Mouse (Mus musculus) heart, embryonic 12.5 days (tissue): ENCODE results near the gene Rad51b. TPM values are rescaled to one million over a fixed set of nuclear protein-coding genes. Genes with fewer than 3 reads are reported as not detected.
A peak's percentile ranks its signal among the peaks of the same experiment; 100 is the strongest.

Experiments
- ATAC-seq: fragments of 200-750 bp; cut with Nextera tagmentation; 2 replicates; pipeline ENCODE4 v1.8.0; 2017; ENCODE audit warnings: moderate TSS enrichment, moderate library complexity; ENCODE audit not compliant: insufficient number of reproducible peaks, low FRiP score
- H3K27ac ChIP-seq: fragments of 300-500 bp; sonication (generic); 2 replicates; pipeline ENCODE4 v1.5.1; 2016; ENCODE audit warnings: mild to moderate bottlenecking, moderate library complexity; ENCODE audit not compliant: poor library complexity, severe bottlenecking
- H3K27me3 ChIP-seq: fragments of 300-500 bp; sonication (generic); replicated peaks from 2 replicates; pipeline ENCODE4 v1.6.1; 2016; ENCODE audit warnings: mild to moderate bottlenecking, moderate library complexity
- H3K36me3 ChIP-seq: fragments of 300-500 bp; sonication (generic); 2 replicates; pipeline ENCODE4 v1.6.1; 2016; ENCODE audit warnings: mild to moderate bottlenecking, moderate library complexity
- H3K4me1 ChIP-seq: fragments of 300-500 bp; sonication (generic); replicated peaks from 2 replicates; pipeline ENCODE4 v1.6.1; 2016; ENCODE audit warnings: mild to moderate bottlenecking
- H3K4me2 ChIP-seq: fragments of 300-500 bp; sonication (generic); 2 replicates; pipeline ENCODE4 v1.6.1; 2016; ENCODE audit warnings: mild to moderate bottlenecking, moderate library complexity
- H3K4me3 ChIP-seq: fragments of 300-500 bp; sonication (generic); 2 replicates; pipeline ENCODE4 v1.5.1; 2016; ENCODE audit warnings: mild to moderate bottlenecking
- H3K9ac ChIP-seq: fragments of 300-500 bp; sonication (generic); 2 replicates; pipeline ENCODE4 v1.6.1; 2016; ENCODE audit warnings: mild to moderate bottlenecking, moderate library complexity
- H3K9me3 ChIP-seq: fragments of 300-500 bp; sonication (generic); replicated peaks from 2 replicates; pipeline ENCODE4 v1.6.1; 2016; ENCODE audit warnings: mild to moderate bottlenecking, moderate library complexity
- WGBS: fragments of 180-500 bp; shearing (Covaris S2); methylation state at CpG from one replicate; pipeline ENCODE4 v1.1.7; 2016; 5-methylcytosine and 5-hydroxymethylcytosine counted together
- polyA plus RNA-seq: library from polyadenylated mRNA; unstranded; fragments of >200 nt; fragmentation: Nextera tagmentation; extraction: Ambion mirVana; gene quantifications from 2 replicates; pipeline ENCODE4 v1.2.1, GENCODE M21; 2016

Gene Rad51b
- polyA plus RNA-seq, 1 experiment from 2014 or later, result 4.6 TPM

DNA sequence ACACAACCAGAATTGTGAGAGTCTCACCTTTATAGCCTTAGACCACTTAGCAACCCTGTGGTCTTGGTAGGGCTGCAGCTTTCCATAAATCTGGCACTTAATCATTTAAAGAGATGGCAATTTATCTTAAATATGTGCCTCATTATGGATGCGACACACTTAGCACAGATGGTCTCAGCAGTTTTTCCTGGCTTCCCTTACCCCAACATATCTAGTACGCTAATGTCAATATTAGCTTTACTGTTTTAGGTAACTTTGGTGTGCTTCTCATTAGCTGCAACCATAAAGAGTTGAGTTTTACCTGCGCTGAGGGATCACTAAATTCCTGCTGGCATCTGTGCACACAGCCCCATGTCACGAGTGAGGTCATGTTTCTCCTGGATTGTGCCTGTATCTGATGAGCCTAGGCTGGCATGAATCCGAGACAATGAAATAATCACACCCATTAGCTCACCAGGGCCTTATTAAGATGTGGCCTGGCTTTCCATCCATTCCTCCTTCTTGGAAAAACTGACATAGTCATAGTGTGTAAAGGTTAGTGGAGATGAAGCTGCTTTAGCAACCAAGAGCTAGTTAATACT, 432.9 kb downstream of the Rad51b start:
- H3K9me3 ChIP-seq, result peaks cover 13% of the 10 kb centered on the region
- H3K4me3 ChIP-seq, result no peak overlapping the region

DNA sequence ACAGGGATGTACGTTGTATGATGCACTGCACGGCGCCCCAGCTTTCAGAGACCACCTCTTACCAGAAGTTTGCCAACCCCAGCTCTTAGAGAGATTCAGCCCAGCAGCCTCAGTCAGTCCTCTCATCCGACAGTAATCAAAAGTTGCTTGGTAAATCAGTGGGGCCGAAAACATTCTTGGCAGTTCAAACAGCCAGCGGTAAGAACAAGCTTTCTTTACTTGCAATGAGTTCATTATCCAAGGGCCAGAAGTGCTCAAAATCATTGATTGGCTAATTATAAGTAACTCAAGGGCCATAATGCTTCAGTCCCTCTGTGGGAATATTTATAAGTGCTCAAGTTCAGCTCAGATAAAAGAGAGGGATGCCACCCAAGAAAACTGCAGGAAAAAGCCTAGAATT, 434.8 kb downstream of the Rad51b start:
- Histone ChIP-seq H3K27me3 (no peaks in the 10 kb centered on the region), H3K4me1 (peaks cover 8% of the 10 kb centered on the region), H3K4me3 (no peak overlapping the region), H3K36me3 (0 out of 2 replicates have a peak, but pooled peaks cover 5% of the 10 kb centered on the region), H3K9ac (no peak overlapping the region), H3K4me2 (no peak overlapping the region), H3K9me3 (peaks cover 13% of the 10 kb centered on the region), H3K27ac (no peak overlapping the region)
- 88% methylated on average over 6 of the region's 6 CpGs for WGBS
- ATAC-seq, result no peak

More for the DNA sequence above, 432.9 kb downstream of the Rad51b start:
- Histone ChIP-seq H3K27me3 (no peaks in the 10 kb centered on the region), H3K9ac (no peak overlapping the region), H3K36me3 (0 out of 2 replicates have a peak, but pooled peaks cover 5% of the 10 kb centered on the region), H3K4me1 (peaks cover 8% of the 10 kb centered on the region), H3K27ac (no peak overlapping the region), H3K4me2 (no peak overlapping the region)
- WGBS, result 78% methylated on average over 5 of the region's 5 CpGs
- ATAC-seq, result no peak

DNA sequence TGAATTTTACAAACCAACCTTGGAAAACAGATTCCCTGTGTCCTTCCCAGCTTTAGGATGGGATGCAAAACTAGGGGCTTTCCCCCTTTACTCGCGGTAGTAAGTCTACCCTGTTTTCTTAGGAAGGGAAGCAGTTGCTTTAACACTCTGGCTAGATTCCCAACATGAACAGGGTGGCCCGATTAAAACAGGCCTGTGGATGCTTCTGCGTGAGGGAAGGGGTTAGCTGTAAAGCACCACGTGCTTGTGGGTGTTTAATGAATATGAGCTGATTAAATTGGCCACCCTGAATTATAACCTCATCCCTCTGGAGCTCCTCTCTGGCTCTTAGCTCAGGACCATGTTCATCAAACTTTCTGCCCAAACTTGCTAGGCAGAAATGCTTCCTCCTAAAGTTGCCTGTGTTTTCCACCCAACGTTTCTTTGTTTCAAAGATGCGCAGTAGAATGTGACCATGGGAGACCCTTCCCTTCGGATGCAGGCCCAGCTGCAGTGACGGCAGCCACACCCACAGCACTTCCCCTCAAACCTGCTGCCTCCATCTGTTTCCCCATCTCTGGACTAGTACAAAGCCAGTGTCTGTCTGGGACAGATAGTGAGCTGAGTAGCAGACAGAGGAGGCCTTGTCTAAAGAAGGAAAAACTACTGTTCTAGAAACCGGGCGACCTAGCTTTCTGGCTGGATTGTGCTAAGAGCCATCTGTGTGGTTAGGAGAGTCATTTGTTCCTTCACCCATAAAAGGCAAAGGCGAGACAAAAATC, 435.5 kb downstream of the Rad51b start:
- no peak overlapping the region for H3K4me3 ChIP-seq
- WGBS, result 61% methylated on average over 12 of the region's 12 CpGs
- no peak overlapping the region for H3K4me2 ChIP-seq
- H3K4me1 ChIP-seq, result peaks cover 8% of the 10 kb centered on the region
- H3K9ac ChIP-seq, result no peak overlapping the region
- H3K9me3 ChIP-seq, result peaks cover 12% of the 10 kb centered on the region
- ATAC-seq, result peak; percentile 42; the same call in 1 of the 2 replicates
- 0 out of 2 replicates have a peak, but pooled peaks cover 5% of the 10 kb centered on the region for H3K36me3 ChIP-seq
- peak overlapping the region; percentile 6; the same call in 1 of the 2 replicates for H3K27ac ChIP-seq
- H3K27me3 ChIP-seq, result no peaks in the 10 kb centered on the region

DNA sequence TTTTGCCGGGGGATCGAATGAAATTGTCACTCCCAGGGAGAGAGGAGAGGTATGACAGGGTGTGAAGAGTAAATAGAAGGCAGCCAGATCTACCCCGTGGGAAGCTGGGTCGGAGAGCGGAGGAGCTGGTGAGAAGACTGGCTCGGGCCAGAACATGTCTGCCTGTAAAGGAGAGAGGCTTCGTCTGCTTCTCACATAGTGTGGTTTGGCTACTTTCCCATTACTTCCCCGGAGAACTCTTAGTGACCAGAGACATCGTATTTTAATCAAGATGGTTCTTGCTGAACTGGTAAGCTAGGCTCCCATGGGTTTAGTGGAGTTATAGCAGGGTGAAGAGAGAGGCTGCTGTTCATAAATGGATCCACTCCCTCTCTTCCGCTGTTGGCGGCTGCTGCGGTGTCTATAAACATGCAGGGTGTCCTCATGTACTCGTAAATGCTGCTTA, 438.3 kb downstream of the Rad51b start:
- WGBS, result 66% methylated on average over 13 of the region's 13 CpGs

DNA sequence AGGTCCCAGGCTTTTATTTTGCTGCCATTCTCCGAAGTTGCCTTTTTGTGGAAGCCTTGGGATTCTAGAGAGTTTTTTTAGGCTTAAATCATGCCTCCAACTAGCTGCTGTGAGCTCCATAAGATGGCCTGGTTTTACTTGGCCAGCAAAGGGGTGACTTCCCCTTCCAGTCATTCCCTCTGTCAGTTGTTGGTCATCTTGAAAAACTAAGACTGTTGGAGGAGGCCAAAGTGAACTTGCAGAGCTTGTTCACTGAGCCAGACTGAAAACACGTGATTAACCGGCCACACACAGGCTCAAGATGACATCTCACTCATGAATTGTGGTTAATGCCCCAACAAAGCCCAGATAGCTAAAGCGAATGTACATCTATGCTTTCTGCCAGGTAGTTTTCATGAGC, 438.8 kb downstream of the Rad51b start:
- Histone ChIP-seq H3K36me3 (no peaks in the 10 kb centered on the region), H3K4me2 (no peak overlapping the region), H3K9me3 (no peaks in the 10 kb centered on the region), H3K9ac (no peak overlapping the region), H3K4me1 (peaks cover 8% of the 10 kb centered on the region), H3K27me3 (no peaks in the 10 kb centered on the region), H3K27ac (no peak overlapping the region), H3K4me3 (no peak overlapping the region)
- WGBS, result 85% methylated on average over 4 of the region's 4 CpGs
- no peak for ATAC-seq

More for the DNA sequence above, 438.3 kb downstream of the Rad51b start:
- no peak overlapping the region for H3K27ac ChIP-seq
- no peak overlapping the region for H3K4me3 ChIP-seq
- H3K4me2 ChIP-seq, result no peak overlapping the region
- H3K36me3 ChIP-seq, result no peaks in the 10 kb centered on the region
- H3K4me1 ChIP-seq, result peaks cover 8% of the 10 kb centered on the region
- H3K9me3 ChIP-seq, result no peaks in the 10 kb centered on the region
- no peak overlapping the region for H3K9ac ChIP-seq
- no peak for ATAC-seq
- H3K27me3 ChIP-seq, result no peaks in the 10 kb centered on the region

DNA sequence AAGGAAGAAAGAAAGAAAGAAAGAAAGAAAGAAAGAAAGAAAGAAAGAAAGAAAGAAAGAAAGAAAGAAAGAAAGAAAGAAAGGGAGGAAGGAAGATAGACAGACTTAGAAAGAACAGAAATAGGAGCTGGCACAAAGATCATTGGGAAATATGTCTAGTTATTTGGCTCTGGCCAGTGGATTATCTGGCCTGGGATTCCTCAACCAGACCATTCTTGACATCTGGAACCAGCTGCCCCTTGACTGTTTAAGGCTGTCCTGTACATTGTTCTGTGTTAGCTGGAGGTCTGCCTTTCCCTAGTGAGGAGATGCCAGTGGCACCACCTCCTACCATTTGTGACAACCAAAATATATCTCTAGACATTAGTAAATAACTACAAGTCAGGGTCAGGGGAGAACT, 441.6 kb downstream of the Rad51b start:
- Histone ChIP-seq H3K4me2 (no peak overlapping the region), H3K9me3 (no peaks in the 10 kb centered on the region)
- ATAC-seq, result no peak

DNA sequence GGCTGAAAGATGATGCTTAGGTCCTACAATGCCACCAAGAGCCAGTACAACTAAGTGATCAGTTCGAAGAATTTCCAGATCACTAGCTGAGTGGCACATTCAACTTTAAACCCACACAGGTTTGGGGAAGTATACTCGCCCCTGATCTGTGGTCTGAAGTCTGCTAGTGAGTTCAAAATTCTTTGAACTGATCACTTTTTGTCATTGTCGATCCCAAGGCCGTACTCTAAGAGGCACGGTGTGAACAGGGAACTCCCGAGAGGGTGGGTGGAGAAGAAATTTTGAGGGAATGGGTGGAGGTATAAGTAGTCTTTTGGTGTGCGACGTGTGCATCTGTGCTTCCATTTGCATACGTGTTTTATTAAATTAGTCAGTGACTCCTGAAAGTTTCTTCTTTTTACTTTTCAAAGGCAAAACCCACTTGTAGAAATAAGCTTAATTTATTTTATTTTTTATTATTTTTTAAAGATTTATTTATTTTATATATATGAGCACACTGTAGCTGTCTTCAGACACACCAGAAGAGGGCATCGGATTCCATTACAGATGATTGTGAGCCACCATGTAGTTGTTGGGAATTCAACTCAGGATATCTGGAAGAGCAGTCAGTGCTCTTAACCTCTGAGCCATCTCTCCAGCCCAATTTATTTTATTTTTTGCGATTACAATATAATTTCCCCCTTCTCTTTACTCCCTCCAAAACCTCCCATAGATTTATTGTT, 443.0 kb downstream of the Rad51b start:
- H3K9ac ChIP-seq, result no peak overlapping the region
- peaks cover 23% of the 10 kb centered on the region for H3K4me1 ChIP-seq
- H3K4me3 ChIP-seq, result no peak overlapping the region

More for the DNA sequence above, 441.6 kb downstream of the Rad51b start:
- H3K27me3 ChIP-seq, result no peaks in the 10 kb centered on the region
- H3K27ac ChIP-seq, result no peak overlapping the region
- no peaks in the 10 kb centered on the region for H3K36me3 ChIP-seq
- peaks cover 11% of the 10 kb centered on the region for H3K4me1 ChIP-seq
- no peak overlapping the region for H3K9ac ChIP-seq
- H3K4me3 ChIP-seq, result no peak overlapping the region

DNA sequence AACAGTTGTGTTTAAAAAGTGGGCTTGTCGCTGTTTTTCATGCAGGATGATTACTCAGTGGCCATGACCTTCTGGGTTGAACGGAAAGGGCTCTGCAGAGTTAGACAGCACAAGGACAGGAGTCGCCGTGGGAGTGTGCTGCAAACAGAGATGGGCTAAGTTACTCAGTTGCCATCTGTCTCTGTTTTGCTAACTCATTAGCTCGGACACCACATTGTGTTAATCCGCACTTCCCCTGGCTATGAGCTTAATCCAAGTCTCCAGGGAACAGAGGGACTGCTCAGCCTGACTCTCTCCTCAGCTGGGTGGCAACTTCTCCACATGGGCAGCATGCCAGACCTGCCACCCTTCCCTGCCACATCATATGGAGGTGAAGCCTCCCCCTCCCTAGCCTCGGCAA, 445.1 kb downstream of the Rad51b start:
- no peak for ATAC-seq
- WGBS, result 45% methylated on average over 7 of the region's 7 CpGs
- H3K36me3 ChIP-seq, result no peaks in the 10 kb centered on the region

More for the DNA sequence above, 443.0 kb downstream of the Rad51b start:
- H3K9me3 ChIP-seq, result no peaks in the 10 kb centered on the region
- no peak for ATAC-seq
- no peak overlapping the region for H3K27ac ChIP-seq
- no peak overlapping the region for H3K4me2 ChIP-seq
- no peaks in the 10 kb centered on the region for H3K36me3 ChIP-seq
- 86% methylated on average over 11 of the region's 11 CpGs for WGBS
- no peaks in the 10 kb centered on the region for H3K27me3 ChIP-seq

DNA sequence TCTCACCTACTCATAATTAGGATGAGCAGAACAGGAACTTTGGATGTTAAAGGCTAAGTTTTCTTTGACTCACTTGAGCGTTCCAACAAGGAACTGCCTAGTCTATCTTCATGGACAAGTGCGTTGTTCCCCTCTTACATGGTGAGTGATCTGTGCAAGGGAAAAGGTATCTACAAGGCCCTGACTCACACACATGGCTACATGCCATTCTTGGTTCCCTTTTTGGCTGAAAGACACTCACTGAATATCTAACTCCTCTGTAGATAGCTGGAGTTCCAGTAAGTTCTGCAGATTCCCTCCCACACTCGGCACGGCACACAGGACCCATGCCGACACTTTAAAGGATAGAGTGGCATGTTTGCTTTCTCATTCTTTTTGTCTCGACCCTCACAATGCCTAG, 447.0 kb downstream of the Rad51b start:
- Histone ChIP-seq H3K4me2 (no peak overlapping the region), H3K4me3 (no peak overlapping the region), H3K36me3 (no peaks in the 10 kb centered on the region), H3K27me3 (no peaks in the 10 kb centered on the region), H3K9me3 (no peaks in the 10 kb centered on the region), H3K9ac (no peak overlapping the region), H3K4me1 (peaks cover 42% of the 10 kb centered on the region), H3K27ac (no peak overlapping the region)
- no peak for ATAC-seq
- 63% methylated on average over 6 of the region's 6 CpGs for WGBS

More for the DNA sequence above, 445.1 kb downstream of the Rad51b start:
- Histone ChIP-seq H3K27ac (no peak overlapping the region; the same call in 1 of the 2 replicates), H3K9me3 (no peaks in the 10 kb centered on the region), H3K9ac (no peak overlapping the region; the same call in 1 of the 2 replicates), H3K27me3 (no peaks in the 10 kb centered on the region), H3K4me2 (no peak overlapping the region), H3K4me1 (peaks cover 36% of the 10 kb centered on the region), H3K4me3 (no peak overlapping the region)

DNA sequence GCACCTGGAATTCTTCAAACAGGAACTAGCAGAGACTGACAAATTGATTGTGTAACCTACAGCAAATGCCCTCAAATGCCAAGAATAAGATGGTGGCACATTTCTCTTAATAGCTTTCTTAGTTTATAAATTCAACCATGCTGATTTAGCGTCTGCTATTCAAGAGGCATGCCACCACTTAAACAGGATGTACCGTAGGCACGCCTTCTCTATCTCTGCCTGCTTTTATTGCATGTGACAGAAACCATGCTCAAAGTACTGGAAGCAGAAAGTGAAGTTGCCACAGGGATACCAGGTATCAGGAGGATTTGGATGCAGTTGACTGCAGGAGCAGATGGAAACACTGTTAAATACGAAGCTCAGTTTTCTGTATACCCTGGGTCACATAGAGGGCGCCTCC, 448.1 kb downstream of the Rad51b start:
- ATAC-seq, result no peak
- Histone ChIP-seq H3K4me2 (no peak overlapping the region), H3K27ac (no peak overlapping the region), H3K9me3 (no peaks in the 10 kb centered on the region), H3K4me3 (no peak overlapping the region), H3K36me3 (no peaks in the 10 kb centered on the region), H3K27me3 (no peaks in the 10 kb centered on the region), H3K4me1 (peaks cover 53% of the 10 kb centered on the region), H3K9ac (no peak overlapping the region)
- WGBS, result 63% methylated on average over 5 of the region's 5 CpGs
